11 mouse cellular contexts compared by ENCODE assay signal in the genomic region with DNA sequence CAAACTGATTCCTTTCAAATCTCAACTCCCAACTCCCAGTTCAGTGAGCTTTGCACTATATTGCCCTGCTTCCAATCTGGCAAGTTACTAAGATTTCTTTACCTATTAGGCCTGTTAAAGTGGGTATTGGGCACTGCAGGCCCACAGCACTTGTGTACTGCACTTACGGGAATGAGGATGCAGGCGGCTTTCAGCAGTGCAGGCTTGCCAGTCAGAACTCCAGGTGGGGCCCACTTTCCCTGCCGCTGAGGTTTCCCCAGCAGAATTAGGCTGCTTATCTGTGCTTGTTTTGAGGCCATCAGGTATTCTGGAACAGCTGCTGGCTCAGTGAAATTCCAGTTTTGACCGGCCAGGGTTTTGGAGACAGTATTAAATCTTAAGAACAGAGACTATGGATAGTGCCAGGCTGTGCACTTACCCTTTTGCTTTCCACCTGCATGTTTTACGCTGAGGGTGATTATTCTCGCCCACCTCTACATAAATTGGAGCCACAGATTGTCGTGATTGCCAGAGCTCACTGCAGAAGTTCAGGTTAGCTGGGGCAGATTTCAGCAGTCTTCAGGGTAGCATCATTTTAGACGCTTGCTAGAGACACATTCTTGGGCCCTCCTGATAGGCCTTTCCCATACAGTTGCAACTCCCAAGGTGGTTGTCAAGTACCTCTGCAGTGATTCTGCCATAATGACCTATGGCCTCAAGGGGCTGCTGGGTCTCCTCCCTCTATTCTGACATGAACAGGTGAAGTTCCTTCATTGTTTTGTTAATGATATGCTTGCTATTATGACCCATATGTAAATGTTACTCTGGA. TPM values are rescaled to one million over a fixed set of nuclear protein-coding genes. Genes with fewer than 3 reads are reported as not detected.
A peak's percentile ranks its signal among the peaks of the same experiment; 100 is the strongest.
DNase-seq lines count a peak whose midpoint lies in the region; ATAC-seq and TF ChIP-seq lines count a peak whose summit lies in the region.
"Had no signal": no experiment of that assay in that cellular context is flagged by ENCODE, and none has a peak within 500 bp of the region (broad histone marks: within the 10 kb centered on the region; RNA-seq: fewer than 3 reads in every experiment).

No protein-coding gene starts in this region.

- 81% methylated on average over 8 of the region's 8 CpGs for WGBS in heart, adult 2 months
- 51% methylated on average over 8 of the region's 8 CpGs for WGBS in hindbrain, postnatal 0 days
- 62% methylated on average over 8 of the region's 8 CpGs for WGBS in stomach, embryonic 16.5 days

- no peak for TF ChIP-seq CTCF in heart, adult 2 months (IDR thresholded peaks at IDR 0.05)
- no peak for TF ChIP-seq CTCF in hindbrain, postnatal 0 days (IDR thresholded peaks at IDR 0.05; ENCODE audit: low read depth)

- no peak for TF ChIP-seq POLR2A in heart, adult 2 months (IDR thresholded peaks at IDR 0.05; ENCODE audit: insufficient read depth, low read depth, low read length)

- H3K36me3 ChIP-seq in heart, adult 2 months (ENCODE audit: control insufficient read depth, insufficient read depth, low read length) = peaks cover 2% of the 10 kb centered on the region
- peaks cover 29% of the 10 kb centered on the region for H3K36me3 ChIP-seq in hindbrain, postnatal 0 days (ENCODE audit: insufficient read depth, low read length)
- H3K36me3 ChIP-seq in stomach, embryonic 16.5 days (ENCODE audit: control insufficient read depth, insufficient read depth, low read length) = peaks cover 16% of the 10 kb centered on the region

- H3K4me1 ChIP-seq in heart, adult 2 months (ENCODE audit: control insufficient read depth, insufficient read depth, low read length) = peaks cover 4% of the 10 kb centered on the region
- H3K4me1 ChIP-seq in hindbrain, postnatal 0 days (ENCODE audit: insufficient read depth, low read length) = peaks cover 24% of the 10 kb centered on the region
- H3K4me1 ChIP-seq in stomach, embryonic 16.5 days (ENCODE audit: control insufficient read depth, insufficient read depth, low read length) = peaks cover 54% of the 10 kb centered on the region

- ATAC-seq in hindbrain, postnatal 0 days = no peak
- ATAC-seq in stomach, embryonic 16.5 days (ENCODE audit: insufficient read depth, low FRiP score) = no peak
- no peak for ATAC-seq in CD4-positive, CD25-positive, alpha-beta regulatory T cell, adult 4 months

- no peaks in the 10 kb centered on the region for H3K27me3 ChIP-seq in heart, adult 2 months (ENCODE audit: control insufficient read depth, insufficient read depth, low read length)
- no peaks in the 10 kb centered on the region for H3K27me3 ChIP-seq in hindbrain, postnatal 0 days (ENCODE audit: insufficient read depth, low read length)
- H3K27me3 ChIP-seq in stomach, embryonic 16.5 days (ENCODE audit: control insufficient read depth, insufficient read depth, low read length) = no peaks in the 10 kb centered on the region
- H3K27me3 ChIP-seq: limb, embryonic 15.5 days had no signal

- H3K27ac ChIP-seq in heart, adult 2 months = no peak overlapping the region
- peak overlapping the region; percentile 36; the same call in 1 of the 2 replicates for H3K27ac ChIP-seq in hindbrain, postnatal 0 days
- peak overlapping the region; percentile 30; the same call in 1 of the 2 replicates for H3K27ac ChIP-seq in stomach, embryonic 16.5 days (ENCODE audit: low read length)
- H3K27ac ChIP-seq: kidney, postnatal 0 days had no signal

- intact Hi-C loops in heart, adult 2 months (cut with DNase I) = no loop called here

- DNase-seq in heart, adult 11 months = peak; percentile 91
- no peak for DNase-seq in heart, adult 2 months
- peak; percentile 24 for DNase-seq in right cerebral cortex, postnatal 14 days
- DNase-seq in right cerebral cortex, postnatal 25 days = no peak
- no peak for DNase-seq in hindbrain, postnatal 0 days (ENCODE audit: low spot score)
- DNase-seq in Muller cell, postnatal 12 days (ENCODE audit: inconsistent ontology term) = no peak
- DNase-seq: gastrocnemius, adult 2 months had no signal

- H3K4me2 ChIP-seq in hindbrain, postnatal 0 days (ENCODE audit: low read depth, low read length) = peak overlapping the region; percentile 58; the same call in 1 of the 2 replicates
- H3K4me2 ChIP-seq in stomach, embryonic 16.5 days (ENCODE audit: low read depth, low read length) = no peak overlapping the region

- TF ChIP-seq EP300 in heart, adult 2 months (IDR thresholded peaks at IDR 0.05; ENCODE audit: insufficient read depth, low read depth, low read length) = no peak

- no peak overlapping the region for H3K9ac ChIP-seq in heart, adult 2 months (ENCODE audit: low read depth, low read length)
- peak overlapping the region; percentile 15; the same call in 1 of the 2 replicates for H3K9ac ChIP-seq in hindbrain, postnatal 0 days (replicated peaks; ENCODE audit: low read length)
- no peak overlapping the region for H3K9ac ChIP-seq in stomach, embryonic 16.5 days (ENCODE audit: low read length)
- H3K9ac ChIP-seq: limb, embryonic 15.5 days had no signal

- H3K79me2 ChIP-seq in heart, adult 2 months (replicated peaks; ENCODE audit: control insufficient read depth, insufficient read depth, low read length) = 0 out of 2 replicates have a peak, but pooled peaks cover 1% of the 10 kb centered on the region

- H3K4me3 ChIP-seq in heart, adult 2 months = no peak overlapping the region
- 0 out of 2 replicates have a peak overlapping the region, but pooled peaks have one; percentile 0 for H3K4me3 ChIP-seq in hindbrain, postnatal 0 days (ENCODE audit: low read length)
- H3K4me3 ChIP-seq in stomach, embryonic 16.5 days (replicated peaks; ENCODE audit: low read length) = no peak overlapping the region

- no peaks in the 10 kb centered on the region for H3K9me3 ChIP-seq in hindbrain, postnatal 0 days (ENCODE audit: low read length)
- H3K9me3 ChIP-seq in stomach, embryonic 16.5 days (replicated peaks; ENCODE audit: control insufficient read depth, low read length) = no peaks in the 10 kb centered on the region
- H3K9me3 ChIP-seq: limb, embryonic 15.5 days had no signal

RNA-seq across cellular contexts. Expression of a gene that starts 7.4 kb away (rescaled TPM):
- 10 to 100 TPM; 13.1 to 13.4 TPM for total RNA-seq in heart, adult 2 months (2021)
- polyA plus RNA-seq in heart, adult 2 months (2012; rRNA removed) = 16.4 and 25.7 TPM in 2 replicates
- total RNA-seq in hindbrain, postnatal 0 days (2014; rRNA removed) = 114 and 129 TPM in 2 replicates
- 9.3 TPM in 2 replicates for polyA plus RNA-seq in hindbrain, postnatal 0 days (2015; fragmentation: Nextera tagmentation; extraction: Ambion mirVana)
- polyA plus RNA-seq in stomach, embryonic 16.5 days (2015; fragmentation: Nextera tagmentation; extraction: Ambion mirVana) = 4.6 and 5.0 TPM in 2 replicates
- polyA plus RNA-seq in CD4-positive, CD25-positive, alpha-beta regulatory T cell, adult 4 months (2017; shearing (Covaris generic)) = under 1 TPM in 1 of 2 experiments, not detected in 1; 0.12 TPM

RNA-seq across cellular contexts. Expression of a gene that starts 42.0 kb away (rescaled TPM):
- 10 to 100 TPM; 11.6 to 14.0 TPM for total RNA-seq in heart, adult 2 months (2021)
- polyA plus RNA-seq in heart, adult 2 months (2012; rRNA removed) = 12.4 and 13.4 TPM in 2 replicates
- total RNA-seq in hindbrain, postnatal 0 days (2014; rRNA removed) = 37.1 and 57.3 TPM in 2 replicates
- polyA plus RNA-seq in hindbrain, postnatal 0 days (2015; fragmentation: Nextera tagmentation; extraction: Ambion mirVana) = 19.0 and 19.8 TPM in 2 replicates
- polyA plus RNA-seq in stomach, embryonic 16.5 days (2015; fragmentation: Nextera tagmentation; extraction: Ambion mirVana) = 19.8 and 22.5 TPM in 2 replicates
- 1 to 10 TPM; 3.5 to 4.1 TPM for polyA plus RNA-seq in CD4-positive, CD25-positive, alpha-beta regulatory T cell, adult 4 months (2017; shearing (Covaris generic))

RNA-seq across cellular contexts. Expression of a gene that starts 58.3 kb away (rescaled TPM):
- 10 to 100 TPM; 71.8 to 75.4 TPM for total RNA-seq in heart, adult 2 months (2021)
- 58.2 and 89.4 TPM in 2 replicates for polyA plus RNA-seq in heart, adult 2 months (2012; rRNA removed)
- total RNA-seq in hindbrain, postnatal 0 days (2014; rRNA removed) = 366 and 402 TPM in 2 replicates
- 672 and 704 TPM in 2 replicates for polyA plus RNA-seq in hindbrain, postnatal 0 days (2015; fragmentation: Nextera tagmentation; extraction: Ambion mirVana)
- 132 and 139 TPM in 2 replicates for polyA plus RNA-seq in stomach, embryonic 16.5 days (2015; fragmentation: Nextera tagmentation; extraction: Ambion mirVana)
- 10 to 100 TPM; 26.8 to 33.7 TPM for polyA plus RNA-seq in CD4-positive, CD25-positive, alpha-beta regulatory T cell, adult 4 months (2017; shearing (Covaris generic))

Comparison
In these comparisons a context has a peak if more than half of its experiments do, and no peak if none do; other contexts are left out.
1. DNase-seq: peak in heart, adult 11 months (single experiment) and right cerebral cortex, postnatal 14 days (single experiment); none in heart, adult 2 months (0 of 2), right cerebral cortex, postnatal 25 days (single experiment), hindbrain, postnatal 0 days (single experiment) and Muller cell, postnatal 12 days (single experiment).